Mouse (Mus musculus): ENCODE measurements at regions not wholly inside any gene's neighbourhood (a gene's known extent, or its start where the extent isn't known, plus 50 kb on each side); places are given as distances from the start of the nearest gene placed in this dataset.

Small RNA genes lying in the stretch of these regions (microRNA-seq; reads per million reads assigned to microRNA genes)
- gene Gm26190 = 0 reads per million in 2 experiments
